Mouse (Mus musculus) midbrain, embryonic 12.5 days (tissue): ENCODE data around the gene Ddx27. TPM values are rescaled to one million over a fixed set of nuclear protein-coding genes. Genes with fewer than 3 reads are reported as not detected.
A peak's percentile ranks its signal among the peaks of the same experiment; 100 is the strongest.

Experiments
- ATAC-seq: fragments of 200-750 bp; cut with Nextera tagmentation; 2 replicates; pipeline ENCODE4 v1.8.0; 2017; ENCODE audit warnings: low read depth, moderate TSS enrichment, moderate library complexity; ENCODE audit not compliant: low FRiP score
- H3K27ac ChIP-seq: fragments of 300-500 bp; sonication (generic); replicated peaks from 2 replicates; pipeline ENCODE4 v1.5.1; 2016; ENCODE audit warnings: mild to moderate bottlenecking
- H3K27me3 ChIP-seq: fragments of 300-500 bp; sonication (generic); 2 replicates; pipeline ENCODE4 v1.6.1; 2016; ENCODE audit warnings: mild to moderate bottlenecking
- H3K36me3 ChIP-seq: fragments of 300-500 bp; sonication (generic); 2 replicates; pipeline ENCODE4 v1.6.1; 2016
- H3K4me1 ChIP-seq: fragments of 300-500 bp; sonication (generic); 2 replicates; pipeline ENCODE4 v1.6.1; 2016
- H3K4me2 ChIP-seq: fragments of 300-500 bp; sonication (generic); replicated peaks from 2 replicates; pipeline ENCODE4 v1.6.1; 2016; ENCODE audit warnings: mild to moderate bottlenecking, moderate library complexity
- H3K4me3 ChIP-seq: fragments of 300-500 bp; sonication (generic); 2 replicates; pipeline ENCODE4 v1.5.1; 2016; ENCODE audit warnings: mild to moderate bottlenecking
- H3K9ac ChIP-seq: fragments of 300-500 bp; sonication (generic); replicated peaks from 2 replicates; pipeline ENCODE4 v1.6.1; 2016; ENCODE audit warnings: mild to moderate bottlenecking, moderate library complexity
- H3K9me3 ChIP-seq: fragments of 300-500 bp; sonication (generic); 2 replicates; pipeline ENCODE4 v1.6.1; 2016; ENCODE audit warnings: mild to moderate bottlenecking
- WGBS: fragments of 180-500 bp; shearing (Covaris S2); methylation state at CpG from one replicate; pipeline ENCODE4 v1.1.7; 2016; 5-methylcytosine and 5-hydroxymethylcytosine counted together
- polyA plus RNA-seq: library from polyadenylated mRNA; unstranded; fragments of >200 nt; fragmentation: Nextera tagmentation; extraction: Ambion mirVana; gene quantifications from 2 replicates; pipeline ENCODE4 v1.2.1, GENCODE M21; 2016

Ddx27 gene
- polyA plus RNA-seq, 1 experiment from 2014 or later: 50.2 TPM

DNA sequence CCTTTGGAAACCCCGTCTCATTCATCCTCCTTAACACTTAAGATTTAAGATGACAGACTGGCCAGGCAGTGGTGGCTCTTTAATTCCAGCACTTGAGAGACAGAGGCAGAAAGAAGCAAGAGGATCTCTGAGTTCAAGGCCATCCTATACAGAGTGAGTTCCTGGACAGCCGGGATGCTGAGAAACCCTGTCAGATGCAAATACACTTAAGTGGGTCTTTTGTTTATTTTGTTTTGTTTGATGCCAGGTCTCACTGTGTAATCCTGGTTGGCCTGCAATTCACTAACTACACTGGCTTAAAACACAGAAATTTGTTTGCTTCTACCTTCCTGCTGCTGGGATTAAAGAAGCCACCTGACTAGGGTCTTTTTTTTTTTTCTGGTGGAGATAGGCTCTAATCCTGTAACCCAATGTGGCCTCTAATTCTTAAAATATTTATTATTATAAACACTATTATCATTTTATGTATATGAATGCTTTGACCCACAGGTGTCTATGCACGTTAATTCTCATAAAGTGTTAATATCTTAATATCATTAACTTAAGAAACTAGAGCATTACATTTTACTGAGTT, 43.9 kb downstream of the Ddx27 start:
- Histone ChIP-seq H3K4me1 (peaks cover 22% of the 10 kb centered on the region), H3K9ac (no peak overlapping the region), H3K27me3 (no peaks in the 10 kb centered on the region), H3K36me3 (peaks cover 45% of the 10 kb centered on the region), H3K27ac (no peak overlapping the region), H3K9me3 (no peaks in the 10 kb centered on the region), H3K4me2 (no peak overlapping the region), H3K4me3 (no peak overlapping the region)
- ATAC-seq: no peak
- 59% methylated on average over 3 of the region's 3 CpGs for WGBS

- Histone ChIP-seq H3K9me3 (no peaks in the 10 kb centered on the region), H3K9ac (no peak overlapping the region), H3K36me3 (peaks cover 41% of the 10 kb centered on the region), H3K4me1 (peaks cover 23% of the 10 kb centered on the region), H3K27me3 (no peaks in the 10 kb centered on the region), H3K27ac (no peak overlapping the region), H3K4me3 (no peak overlapping the region), H3K4me2 (no peak overlapping the region)
- no peak for ATAC-seq
- WGBS: 34% methylated on average over 8 of the region's 8 CpGs
Measured at GRCm38 (mm10) chr2:167059536-167059935, 44.5 kb downstream of the Ddx27 start.

- Histone ChIP-seq H3K27ac (no peak overlapping the region), H3K4me2 (no peak overlapping the region), H3K36me3 (peaks cover 41% of the 10 kb centered on the region), H3K4me1 (peaks cover 27% of the 10 kb centered on the region), H3K9ac (no peak overlapping the region), H3K27me3 (no peaks in the 10 kb centered on the region), H3K9me3 (no peaks in the 10 kb centered on the region), H3K4me3 (no peak overlapping the region)
- no peak for ATAC-seq
- 68% methylated on average over 12 of the region's 12 CpGs for WGBS
Measured at GRCm38 (mm10) chr2:167059960-167060359, 45.0 kb downstream of the Ddx27 start.

GRCm38 (mm10) chr2:167060360-167060759, 45.4 kb downstream of the Ddx27 start:
- Histone ChIP-seq H3K4me3 (no peak overlapping the region), H3K27ac (no peak overlapping the region), H3K36me3 (peaks cover 41% of the 10 kb centered on the region), H3K4me2 (no peak overlapping the region), H3K9ac (peak overlapping the region; percentile 50), H3K4me1 (peaks cover 31% of the 10 kb centered on the region), H3K9me3 (no peaks in the 10 kb centered on the region), H3K27me3 (no peaks in the 10 kb centered on the region)
- 62% methylated on average over 3 of the region's 3 CpGs for WGBS
- ATAC-seq: no peak

- H3K4me2 ChIP-seq: no peak overlapping the region
- no peaks in the 10 kb centered on the region for H3K9me3 ChIP-seq
- peak overlapping the region; percentile 50 for H3K9ac ChIP-seq
- peaks cover 41% of the 10 kb centered on the region for H3K36me3 ChIP-seq
- no peak for ATAC-seq
- peaks cover 35% of the 10 kb centered on the region for H3K4me1 ChIP-seq
- H3K27ac ChIP-seq: no peak overlapping the region
- H3K4me3 ChIP-seq: no peak overlapping the region
- no peaks in the 10 kb centered on the region for H3K27me3 ChIP-seq
Measured at GRCm38 (mm10) chr2:167060761-167061160, 45.8 kb downstream of the Ddx27 start.

- H3K27me3 ChIP-seq: no peaks in the 10 kb centered on the region
- peak overlapping the region; percentile 95 for H3K4me2 ChIP-seq
- peaks cover 38% of the 10 kb centered on the region for H3K36me3 ChIP-seq
- peak overlapping the region; percentile 85 for H3K4me3 ChIP-seq
- H3K9ac ChIP-seq: peak overlapping the region; percentile 91
- ATAC-seq: no peak
- H3K27ac ChIP-seq: no peak overlapping the region
- 22% methylated on average over 11 of the region's 11 CpGs for WGBS
- H3K4me1 ChIP-seq: peaks cover 37% of the 10 kb centered on the region
- no peaks in the 10 kb centered on the region for H3K9me3 ChIP-seq
Measured at GRCm38 (mm10) chr2:167061381-167062034, 46.5 kb downstream of the Ddx27 start.

- peak; percentile 88 for ATAC-seq
- H3K36me3 ChIP-seq: peaks cover 28% of the 10 kb centered on the region
- peak overlapping the region; percentile 85 for H3K4me3 ChIP-seq
- peak overlapping the region; percentile 95 for H3K4me2 ChIP-seq
- peaks cover 37% of the 10 kb centered on the region for H3K4me1 ChIP-seq
- peak overlapping the region; percentile 91 for H3K9ac ChIP-seq
- H3K27ac ChIP-seq: peak overlapping the region; percentile 94
- H3K27me3 ChIP-seq: no peaks in the 10 kb centered on the region
- 0% methylated on average over 47 of the region's 60 CpGs for WGBS
- no peaks in the 10 kb centered on the region for H3K9me3 ChIP-seq
Measured at GRCm38 (mm10) chr2:167062497-167062911, 47.5 kb downstream of the Ddx27 start.

DNA sequence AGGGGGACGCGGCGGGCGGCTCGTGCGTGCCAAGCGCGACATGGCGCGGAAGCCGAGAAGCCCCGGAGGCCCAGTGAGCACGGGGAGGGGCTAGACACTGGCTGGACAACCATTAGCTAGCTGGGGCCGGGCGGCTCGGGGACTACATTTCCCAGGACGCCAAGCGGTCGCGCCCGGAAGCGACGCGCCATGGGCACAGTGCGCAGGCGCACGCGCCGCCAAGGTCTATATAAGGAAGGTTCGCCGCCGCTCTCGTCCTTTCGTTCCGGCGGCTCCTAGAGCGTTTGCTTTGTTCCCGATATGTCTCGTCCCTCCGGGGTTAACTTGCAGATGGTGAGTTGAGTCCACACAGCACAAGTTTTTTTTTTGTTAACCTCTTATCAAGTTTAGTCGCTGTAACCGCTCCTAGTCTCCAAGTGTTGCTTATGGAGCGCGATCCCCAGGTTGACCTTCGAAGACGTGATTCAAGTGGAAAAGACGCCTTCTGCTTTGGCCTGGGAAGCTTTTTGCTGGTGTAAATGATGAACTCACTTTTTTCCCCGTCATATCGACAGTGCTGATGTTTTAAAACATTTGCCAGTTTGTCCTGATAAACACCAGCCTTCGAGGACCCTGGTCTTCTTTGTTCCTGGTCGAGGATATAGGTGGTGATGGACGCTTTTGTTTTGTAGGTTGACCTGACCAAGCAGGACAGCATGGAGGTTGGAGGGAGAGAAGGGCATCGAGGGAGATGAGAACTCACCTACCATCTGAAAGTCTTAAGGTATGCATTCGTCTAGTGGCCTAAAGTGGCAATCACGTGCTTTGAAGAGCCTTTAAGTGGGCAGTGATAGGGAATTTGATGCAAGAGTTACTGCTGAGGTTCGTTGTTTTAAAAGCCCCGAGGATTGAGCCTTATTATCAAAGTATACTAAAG, 48.2 kb downstream of the Ddx27 start, which contains the start of gene Znfx1:
Gene Znfx1 (minus strand): TSS at position 51 of the 916 bp plus-strand sequence.
- Histone ChIP-seq H3K27me3 (no peaks in the 10 kb centered on the region), H3K36me3 (peaks cover 23% of the 10 kb centered on the region), H3K4me1 (peaks cover 37% of the 10 kb centered on the region), H3K9me3 (no peaks in the 10 kb centered on the region), H3K9ac (peak within 1 kb of the TSS; percentile 91), H3K27ac (peak within 1 kb of the TSS; percentile 94), H3K4me2 (peak within 1 kb of the TSS; percentile 95), H3K4me3 (peak within 1 kb of the TSS; percentile 85)
- WGBS: under 1% methylated on average over 52 of the region's 57 CpGs
- peak; percentile 95 for ATAC-seq

DNA sequence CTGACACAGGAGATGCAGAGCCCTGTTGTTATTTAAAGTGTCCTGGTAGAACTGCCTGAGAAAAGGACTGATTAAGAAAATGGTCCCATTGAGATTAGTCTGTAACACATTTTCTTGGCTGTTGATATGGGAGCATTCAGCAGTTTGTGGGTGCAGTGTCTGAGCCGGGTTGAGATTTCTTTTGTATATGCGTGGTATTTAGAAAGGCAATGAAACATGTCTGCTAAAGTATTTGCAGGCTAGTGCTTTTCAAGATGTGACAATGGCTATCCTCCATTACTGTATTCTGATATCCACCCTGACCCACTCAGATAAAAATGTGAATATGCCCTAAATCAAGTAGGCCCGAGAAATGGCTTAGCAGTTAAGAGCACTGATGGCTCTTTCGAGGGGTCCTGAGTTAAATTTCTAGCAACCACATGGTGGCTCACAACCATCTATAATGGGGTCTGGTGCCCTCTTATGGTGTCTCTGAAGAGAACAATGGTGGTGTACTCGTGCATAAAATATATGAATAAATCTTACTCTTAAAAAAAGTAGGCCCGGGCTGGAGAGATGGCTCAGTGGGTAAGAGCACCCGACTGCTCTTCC, 49.0 kb downstream of the Ddx27 start:
- H3K36me3 ChIP-seq: peaks cover 21% of the 10 kb centered on the region
- peak overlapping the region; percentile 95 for H3K4me2 ChIP-seq
- 1% methylated on average over 7 of the region's 7 CpGs for whole genome bisulfite sequencing
- H3K4me3 ChIP-seq: peak overlapping the region; percentile 85
- ATAC-seq: no peak
- peak overlapping the region; percentile 85 for H3K27ac ChIP-seq
- peak overlapping the region; percentile 91 for H3K9ac ChIP-seq
- H3K9me3 ChIP-seq: no peaks in the 10 kb centered on the region
- H3K27me3 ChIP-seq: no peaks in the 10 kb centered on the region
- H3K4me1 ChIP-seq: peaks cover 37% of the 10 kb centered on the region

GRCm38 (mm10) chr2:167064601-167065295, 49.8 kb downstream of the Ddx27 start:
- H3K4me3 ChIP-seq: peak overlapping the region; percentile 85

GRCm38 (mm10) chr2:167066031-167066430, 51.0 kb downstream of the Ddx27 start:
- H3K27me3 ChIP-seq: no peaks in the 10 kb centered on the region
- 64% methylated on average over 1 of the region's 1 CpGs for whole genome bisulfite sequencing
- no peak overlapping the region for H3K27ac ChIP-seq
- no peaks in the 10 kb centered on the region for H3K9me3 ChIP-seq
- H3K4me1 ChIP-seq: peaks cover 28% of the 10 kb centered on the region
- H3K9ac ChIP-seq: no peak overlapping the region
- no peak overlapping the region for H3K4me3 ChIP-seq
- 0 out of 2 replicates have a peak overlapping the region, but pooled peaks have one; percentile 95 for H3K4me2 ChIP-seq
- peaks cover 17% of the 10 kb centered on the region for H3K36me3 ChIP-seq
- ATAC-seq: no peak

More at GRCm38 (mm10) chr2:167064601-167065295, 49.8 kb downstream of the Ddx27 start:
- WGBS: 28% methylated on average over 9 of the region's 9 CpGs
- Histone ChIP-seq H3K4me1 (peaks cover 36% of the 10 kb centered on the region), H3K27me3 (no peaks in the 10 kb centered on the region), H3K9me3 (no peaks in the 10 kb centered on the region), H3K27ac (peak overlapping the region; percentile 63), H3K9ac (peak overlapping the region; percentile 91), H3K36me3 (peaks cover 20% of the 10 kb centered on the region), H3K4me2 (peak overlapping the region; percentile 95)
- ATAC-seq: no peak
